Mouse (Mus musculus): ENCODE results near the gene Mul1. TPM values are rescaled to one million over a fixed set of nuclear protein-coding genes. Genes with fewer than 3 reads are reported as not detected.

The Mul1 gene
- total and polyA plus RNA-seq, 2 experiments, result 17.4 to 28.9 TPM

- Histone ChIP-seq H3K27ac (replicated peaks; ENCODE audit: insufficient read depth, low read depth, low read length) (peak overlapping the region; percentile 88), H3K79me2 (ENCODE audit: control insufficient read depth, insufficient read depth, low read length) (no peaks in the 10 kb centered on the region), H3K27me3 (ENCODE audit: control insufficient read depth, insufficient read depth, low read length) (no peaks in the 10 kb centered on the region), H3K9ac (ENCODE audit: low read depth, low read length) (peak overlapping the region; percentile 32), H3K4me3 (ENCODE audit: insufficient read depth, low read depth, low read length) (0 out of 2 replicates have a peak overlapping the region, but pooled peaks have one; percentile 1), H3K36me3 (ENCODE audit: control insufficient read depth, insufficient read depth, low read length) (no peaks in the 10 kb centered on the region), H3K4me1 (ENCODE audit: control insufficient read depth, insufficient read depth, low read length) (peaks cover 41% of the 10 kb centered on the region)
- TF ChIP-seq POLR2A (IDR thresholded peaks at IDR 0.05; ENCODE audit: extremely low read depth, insufficient read depth, low read length) (no peak), CTCF (IDR thresholded peaks at IDR 0.05; ENCODE audit: low read depth, low read length) (no peak)
- peak; percentile 82 for DNase-seq (ENCODE audit: extremely low read depth, low read depth, low spot score)
- 2% methylated on average over 11 of the region's 11 CpGs for WGBS
Observed at GRCm38 (mm10) chr4:138462971-138463831, 28.7 kb downstream of the Mul1 start.

- TF ChIP-seq POLR2A (IDR thresholded peaks at IDR 0.05; ENCODE audit: extremely low read depth, insufficient read depth, low read length) (no peak), CTCF (IDR thresholded peaks at IDR 0.05; ENCODE audit: low read depth, low read length) (no peak)
- Histone ChIP-seq H3K9ac (ENCODE audit: low read depth, low read length) (peak overlapping the region; percentile 32; the same call in 1 of the 2 replicates), H3K27me3 (ENCODE audit: control insufficient read depth, insufficient read depth, low read length) (no peaks in the 10 kb centered on the region), H3K27ac (replicated peaks; ENCODE audit: insufficient read depth, low read depth, low read length) (peak overlapping the region; percentile 88), H3K36me3 (ENCODE audit: control insufficient read depth, insufficient read depth, low read length) (no peaks in the 10 kb centered on the region), H3K4me3 (ENCODE audit: insufficient read depth, low read depth, low read length) (peak overlapping the region; percentile 5; the same call in 1 of the 2 replicates), H3K4me1 (ENCODE audit: control insufficient read depth, insufficient read depth, low read length) (peaks cover 33% of the 10 kb centered on the region), H3K79me2 (ENCODE audit: control insufficient read depth, insufficient read depth, low read length) (no peaks in the 10 kb centered on the region)
- 1% methylated on average over 11 of the region's 11 CpGs for WGBS
- DNase-seq (ENCODE audit: extremely low read depth, low read depth, low spot score), result peak; percentile 95
Observed at GRCm38 (mm10) chr4:138463832-138464487, 29.5 kb downstream of the Mul1 start.

GRCm38 (mm10) chr4:138464667-138465353, 30.3 kb downstream of the Mul1 start:
- peak overlapping the region; percentile 18; the same call in 1 of the 2 replicates for H3K9ac ChIP-seq (ENCODE audit: low read depth, low read length)
- peak overlapping the region; percentile 74 for H3K27ac ChIP-seq (replicated peaks; ENCODE audit: insufficient read depth, low read depth, low read length)
- WGBS, result 5% methylated on average over 16 of the region's 22 CpGs
- no peaks in the 10 kb centered on the region for H3K36me3 ChIP-seq (ENCODE audit: control insufficient read depth, insufficient read depth, low read length)
- peak; percentile 84 for DNase-seq (ENCODE audit: extremely low read depth, low read depth, low spot score)
- peak overlapping the region; percentile 48 for H3K4me3 ChIP-seq (ENCODE audit: insufficient read depth, low read depth, low read length)
- peaks cover 26% of the 10 kb centered on the region for H3K4me1 ChIP-seq (ENCODE audit: control insufficient read depth, insufficient read depth, low read length)
- H3K27me3 ChIP-seq (ENCODE audit: control insufficient read depth, insufficient read depth, low read length), result no peaks in the 10 kb centered on the region
- TF ChIP-seq POLR2A (IDR thresholded peaks at IDR 0.05; ENCODE audit: extremely low read depth, insufficient read depth, low read length) (no peak), CTCF (IDR thresholded peaks at IDR 0.05; ENCODE audit: low read depth, low read length) (no peak)
- no peaks in the 10 kb centered on the region for H3K79me2 ChIP-seq (ENCODE audit: control insufficient read depth, insufficient read depth, low read length)

- TF ChIP-seq CTCF (IDR thresholded peaks at IDR 0.05; ENCODE audit: low read depth, low read length) (no peak), POLR2A (IDR thresholded peaks at IDR 0.05; ENCODE audit: extremely low read depth, insufficient read depth, low read length) (no peak)
- H3K36me3 ChIP-seq (ENCODE audit: control insufficient read depth, insufficient read depth, low read length), result no peaks in the 10 kb centered on the region
- no peaks in the 10 kb centered on the region for H3K79me2 ChIP-seq (ENCODE audit: control insufficient read depth, insufficient read depth, low read length)
- 74% methylated on average over 8 of the region's 8 CpGs for WGBS
- H3K4me3 ChIP-seq (ENCODE audit: insufficient read depth, low read depth, low read length), result no peak overlapping the region
- peaks cover 22% of the 10 kb centered on the region for H3K4me1 ChIP-seq (ENCODE audit: control insufficient read depth, insufficient read depth, low read length)
- no peak overlapping the region for H3K9ac ChIP-seq (ENCODE audit: low read depth, low read length)
- no peak overlapping the region for H3K27ac ChIP-seq (replicated peaks; ENCODE audit: insufficient read depth, low read depth, low read length)
- DNase-seq (ENCODE audit: extremely low read depth, low read depth, low spot score), result no peak
- H3K27me3 ChIP-seq (ENCODE audit: control insufficient read depth, insufficient read depth, low read length), result no peaks in the 10 kb centered on the region
Observed at GRCm38 (mm10) chr4:138465446-138465845, 31.0 kb downstream of the Mul1 start.

GRCm38 (mm10) chr4:138466690-138467089, 32.2 kb downstream of the Mul1 start:
- Histone ChIP-seq H3K36me3 (ENCODE audit: control insufficient read depth, insufficient read depth, low read length) (no peaks in the 10 kb centered on the region), H3K27me3 (ENCODE audit: control insufficient read depth, insufficient read depth, low read length) (no peaks in the 10 kb centered on the region), H3K79me2 (ENCODE audit: control insufficient read depth, insufficient read depth, low read length) (no peaks in the 10 kb centered on the region), H3K9ac (ENCODE audit: low read depth, low read length) (no peak overlapping the region), H3K27ac (replicated peaks; ENCODE audit: insufficient read depth, low read depth, low read length) (no peak overlapping the region), H3K4me1 (ENCODE audit: control insufficient read depth, insufficient read depth, low read length) (peaks cover 16% of the 10 kb centered on the region), H3K4me3 (ENCODE audit: insufficient read depth, low read depth, low read length) (no peak overlapping the region)
- DNase-seq (ENCODE audit: extremely low read depth, low read depth, low spot score), result no peak
- 73% methylated on average over 6 of the region's 6 CpGs for WGBS
- no peak for TF ChIP-seq CTCF (IDR thresholded peaks at IDR 0.05; ENCODE audit: low read depth, low read length)
- TF ChIP-seq POLR2A (IDR thresholded peaks at IDR 0.05; ENCODE audit: extremely low read depth, insufficient read depth, low read length), result no peak

Data from liver, adult 2 months (tissue).